Mouse (Mus musculus) stomach, postnatal 0 days (tissue): ENCODE results near the gene Rpusd3.

Experiments
- CTCF ChIP-seq: IDR thresholded peaks from 2 replicates; pipeline ENCODE4 v1.5.1; 2016; ENCODE audit warnings: antibody characterized with exemption, low read depth, mild to moderate bottlenecking, moderate library complexity
- EP300 ChIP-seq: optimal IDR thresholded peaks from 2 replicates; pipeline ENCODE3; 2016; ENCODE audit warnings: antibody characterized with exemption

GRCm38 (mm10) chr6:113464040-113464439, 44.9 kb upstream of the Rpusd3 start:
- TF ChIP-seq CTCF (no peak), EP300 (no peak)
